Mouse (Mus musculus): Measurements from ENCODE around the gene Nostrin. TPM values are rescaled to one million over a fixed set of nuclear protein-coding genes. Genes with fewer than 3 reads are reported as not detected.

Gene Nostrin
- polyA plus RNA-seq, 1 experiment: 0.13 TPM

GRCm38 (mm10) chr2:69210773-69211172 lies 75.2 kb downstream of the Nostrin start, which contains the start of gene G6pc2:
TSS of gene G6pc2 (plus strand) at chr2:69211073.
- Histone ChIP-seq H3K36me3 (ENCODE audit: control insufficient read depth, insufficient read depth) (no peaks in the 10 kb centered on the region), H3K4me2 (ENCODE audit: low read depth) (no peak within 1 kb of the TSS), H3K4me3 (no peak within 1 kb of the TSS), H3ac (ENCODE audit: control insufficient read depth, insufficient read length) (no peak within 1 kb of the TSS), H3K27me3 (ENCODE audit: control insufficient read depth, insufficient read depth, insufficient read length) (no peaks in the 10 kb centered on the region), H3K79me2 (ENCODE audit: control insufficient read depth, insufficient read depth) (no peaks in the 10 kb centered on the region)
- TF ChIP-seq TCF3 (IDR thresholded peaks at IDR 0.05; ENCODE audit: insufficient read length, low read depth) (no peak), E2F4 (IDR thresholded peaks at IDR 0.05; ENCODE audit: insufficient read depth) (no peak), POLR2AphosphoS2 (IDR thresholded peaks at IDR 0.05; ENCODE audit: insufficient read length, low read depth) (no peak), CEBPB (IDR thresholded peaks at IDR 0.05; ENCODE audit: insufficient read depth, poor library complexity, severe bottlenecking) (no peak), USF1 (IDR thresholded peaks at IDR 0.05; ENCODE audit: low read depth) (no peak), TCF12 (IDR thresholded peaks at IDR 0.05; ENCODE audit: insufficient read depth, poor library complexity, severe bottlenecking) (no peak), POLR2A (IDR thresholded peaks at IDR 0.05; ENCODE audit: insufficient read length, low read depth) (no peak), MAX (IDR thresholded peaks at IDR 0.05; ENCODE audit: low read depth) (no peak), MYOD1 (IDR thresholded peaks at IDR 0.05; ENCODE audit: control insufficient read depth in 1 of 3, insufficient read length in 2 of 3, low read depth in 2 of 3) (no peak), MYOG (IDR thresholded peaks at IDR 0.05; ENCODE audit: control insufficient read depth in 1 of 3, insufficient read depth in 1 of 3, insufficient read length in 2 of 3, low read depth in 2 of 3) (no peak), REST (IDR thresholded peaks at IDR 0.05; ENCODE audit: insufficient read depth, insufficient read length) (no peak), SRF (IDR thresholded peaks at IDR 0.05; ENCODE audit: control insufficient read depth, insufficient read length, low read depth) (no peak)

GRCm38 (mm10) chr2:69212652-69213051 lies 77.1 kb downstream of the Nostrin start:
- Histone ChIP-seq H3K36me3 (ENCODE audit: control insufficient read depth, insufficient read depth) (no peaks in the 10 kb centered on the region), H3K79me2 (ENCODE audit: control insufficient read depth, insufficient read depth) (no peaks in the 10 kb centered on the region), H3K4me2 (ENCODE audit: low read depth) (no peak overlapping the region), H3K4me3 (no peak overlapping the region), H3K27me3 (ENCODE audit: control insufficient read depth, insufficient read depth, insufficient read length) (no peaks in the 10 kb centered on the region), H3ac (ENCODE audit: control insufficient read depth, insufficient read length) (no peak overlapping the region)
- TF ChIP-seq MAX (IDR thresholded peaks at IDR 0.05; ENCODE audit: low read depth): no peak
- no peak for TF ChIP-seq MYOD1 (IDR thresholded peaks at IDR 0.05; ENCODE audit: control insufficient read depth in 1 of 3, insufficient read length in 2 of 3, low read depth in 2 of 3)
- TF ChIP-seq TCF12 (IDR thresholded peaks at IDR 0.05; ENCODE audit: insufficient read depth, poor library complexity, severe bottlenecking): no peak
- no peak for TF ChIP-seq E2F4 (IDR thresholded peaks at IDR 0.05; ENCODE audit: insufficient read depth)
- no peak for TF ChIP-seq MYOG (IDR thresholded peaks at IDR 0.05; ENCODE audit: control insufficient read depth in 1 of 3, insufficient read depth in 1 of 3, insufficient read length in 2 of 3, low read depth in 2 of 3)
- TF ChIP-seq USF1 (IDR thresholded peaks at IDR 0.05; ENCODE audit: low read depth): no peak

GRCm38 (mm10) chr2:69215242-69215641 lies 79.6 kb downstream of the Nostrin start:
- H3ac ChIP-seq (ENCODE audit: control insufficient read depth, insufficient read length): no peak overlapping the region
- no peaks in the 10 kb centered on the region for H3K27me3 ChIP-seq (ENCODE audit: control insufficient read depth, insufficient read depth, insufficient read length)
- TF ChIP-seq REST (IDR thresholded peaks at IDR 0.05; ENCODE audit: insufficient read depth, insufficient read length): no peak
- no peak for TF ChIP-seq SRF (IDR thresholded peaks at IDR 0.05; ENCODE audit: control insufficient read depth, insufficient read length, low read depth)
- H3K36me3 ChIP-seq (ENCODE audit: control insufficient read depth, insufficient read depth): no peaks in the 10 kb centered on the region
- no peak overlapping the region for H3K4me3 ChIP-seq
- no peak overlapping the region for H3K4me2 ChIP-seq (ENCODE audit: low read depth)
- no peaks in the 10 kb centered on the region for H3K79me2 ChIP-seq (ENCODE audit: control insufficient read depth, insufficient read depth)

GRCm38 (mm10) chr2:69221868-69222416 lies 86.3 kb downstream of the Nostrin start:
- Histone ChIP-seq H3K79me2 (ENCODE audit: control insufficient read depth, insufficient read depth) (no peaks in the 10 kb centered on the region), H3ac (ENCODE audit: control insufficient read depth, insufficient read length) (no peak overlapping the region), H3K4me2 (ENCODE audit: low read depth) (no peak overlapping the region), H3K36me3 (ENCODE audit: control insufficient read depth, insufficient read depth) (no peaks in the 10 kb centered on the region), H3K4me3 (no peak overlapping the region), H3K27me3 (ENCODE audit: control insufficient read depth, insufficient read depth, insufficient read length) (peaks cover 4% of the 10 kb centered on the region)
- TF ChIP-seq REST (IDR thresholded peaks at IDR 0.05; ENCODE audit: insufficient read depth, insufficient read length) (no peak), POLR2AphosphoS2 (IDR thresholded peaks at IDR 0.05; ENCODE audit: insufficient read length, low read depth) (no peak), MYOG (IDR thresholded peaks at IDR 0.05; ENCODE audit: control insufficient read depth in 1 of 3, insufficient read depth in 1 of 3, insufficient read length in 2 of 3, low read depth in 2 of 3) (no peak), E2F4 (IDR thresholded peaks at IDR 0.05; ENCODE audit: insufficient read depth) (no peak), USF1 (IDR thresholded peaks at IDR 0.05; ENCODE audit: low read depth) (no peak), MYOD1 (IDR thresholded peaks at IDR 0.05; ENCODE audit: control insufficient read depth in 1 of 3, insufficient read length in 2 of 3, low read depth in 2 of 3) (no peak), TCF3 (IDR thresholded peaks at IDR 0.05; ENCODE audit: insufficient read length, low read depth) (no peak), POLR2A (IDR thresholded peaks at IDR 0.05; ENCODE audit: insufficient read length, low read depth) (no peak), CEBPB (IDR thresholded peaks at IDR 0.05; ENCODE audit: insufficient read depth, poor library complexity, severe bottlenecking) (no peak), SRF (IDR thresholded peaks at IDR 0.05; ENCODE audit: control insufficient read depth, insufficient read length, low read depth) (no peak)

GRCm38 (mm10) chr2:69222815-69223214 lies 87.2 kb downstream of the Nostrin start:
- no peak overlapping the region for H3ac ChIP-seq (ENCODE audit: control insufficient read depth, insufficient read length)
- no peak overlapping the region for H3K4me3 ChIP-seq
- no peak for TF ChIP-seq CEBPB (IDR thresholded peaks at IDR 0.05; ENCODE audit: insufficient read depth, poor library complexity, severe bottlenecking)
- TF ChIP-seq TCF12 (IDR thresholded peaks at IDR 0.05; ENCODE audit: insufficient read depth, poor library complexity, severe bottlenecking): no peak
- no peak for TF ChIP-seq POLR2A (IDR thresholded peaks at IDR 0.05; ENCODE audit: insufficient read length, low read depth)
- TF ChIP-seq MYOD1 (IDR thresholded peaks at IDR 0.05; ENCODE audit: control insufficient read depth in 1 of 3, insufficient read length in 2 of 3, low read depth in 2 of 3): no peak
- TF ChIP-seq POLR2AphosphoS2 (IDR thresholded peaks at IDR 0.05; ENCODE audit: insufficient read length, low read depth): no peak
- no peak for TF ChIP-seq MYOG (IDR thresholded peaks at IDR 0.05; ENCODE audit: control insufficient read depth in 1 of 3, insufficient read depth in 1 of 3, insufficient read length in 2 of 3, low read depth in 2 of 3)
- TF ChIP-seq MAX (IDR thresholded peaks at IDR 0.05; ENCODE audit: low read depth): no peak
- TF ChIP-seq SRF (IDR thresholded peaks at IDR 0.05; ENCODE audit: control insufficient read depth, insufficient read length, low read depth): no peak
- TF ChIP-seq USF1 (IDR thresholded peaks at IDR 0.05; ENCODE audit: low read depth): no peak
- no peak for TF ChIP-seq TCF3 (IDR thresholded peaks at IDR 0.05; ENCODE audit: insufficient read length, low read depth)
- TF ChIP-seq E2F4 (IDR thresholded peaks at IDR 0.05; ENCODE audit: insufficient read depth): no peak
- H3K27me3 ChIP-seq (ENCODE audit: control insufficient read depth, insufficient read depth, insufficient read length): peaks cover 4% of the 10 kb centered on the region
- H3K4me2 ChIP-seq (ENCODE audit: low read depth): no peak overlapping the region
- no peaks in the 10 kb centered on the region for H3K36me3 ChIP-seq (ENCODE audit: control insufficient read depth, insufficient read depth)
- H3K79me2 ChIP-seq (ENCODE audit: control insufficient read depth, insufficient read depth): no peaks in the 10 kb centered on the region

All from myocyte (in vitro differentiated cells).